Comparison of ENCODE assay signal across 8 mouse cellular contexts in genomic region chr3:62506488-62507205, GRCm38 (mm10). TPM values are rescaled to one million over a fixed set of nuclear protein-coding genes. Genes with fewer than 3 reads are reported as not detected.
DNase-seq lines count a peak whose midpoint lies in the region; ATAC-seq and TF ChIP-seq lines count a peak whose summit lies in the region.

Gene Dhx36 (minus strand): TSS chr3:62507004.

- peak within 1 kb of the TSS; percentile 93 for H3K9ac ChIP-seq in hindbrain, postnatal 0 days (replicated peaks; ENCODE audit: low read length)

- peak within 1 kb of the TSS; percentile 84 for H3K27ac ChIP-seq in gastrocnemius, adult 2 months
- H3K27ac ChIP-seq in hindbrain, postnatal 0 days: peak within 1 kb of the TSS; percentile 97
- H3K27ac ChIP-seq in left cerebral cortex, adult 2 months: peak within 1 kb of the TSS; percentile 76

- peaks cover 6% of the 10 kb centered on the region for H3K4me1 ChIP-seq in hindbrain, postnatal 0 days (ENCODE audit: insufficient read depth, low read length)

- H3K9me3 ChIP-seq in hindbrain, postnatal 0 days (ENCODE audit: low read length): no peaks in the 10 kb centered on the region

- peak within 1 kb of the TSS; percentile 79 for H3K4me3 ChIP-seq in gastrocnemius, adult 2 months
- peak within 1 kb of the TSS; percentile 88 for H3K4me3 ChIP-seq in hindbrain, postnatal 0 days (ENCODE audit: low read length)
- H3K4me3 ChIP-seq in left cerebral cortex, adult 2 months: peak within 1 kb of the TSS; percentile 94

- no peaks in the 10 kb centered on the region for H3K27me3 ChIP-seq in hindbrain, postnatal 0 days (ENCODE audit: insufficient read depth, low read length)

- peak; percentile 100 for ATAC-seq in common myeloid progenitor, adult 5-6 weeks (replicated peaks; ENCODE audit: low read depth, poor library complexity, severe bottlenecking)
- peak; percentile 99 for ATAC-seq in hindbrain, postnatal 0 days
- ATAC-seq in megakaryocyte, adult 5-6 weeks (ENCODE audit: poor library complexity, severe bottlenecking): peak; percentile 100

- no peak for TF ChIP-seq CTCF in gastrocnemius, adult 2 months (IDR thresholded peaks at IDR 0.05)
- peak; percentile 32 for TF ChIP-seq CTCF in hindbrain, postnatal 0 days (IDR thresholded peaks at IDR 0.05; ENCODE audit: low read depth)
- TF ChIP-seq CTCF in left cerebral cortex, adult 2 months (IDR thresholded peaks at IDR 0.05): peak; percentile 7

- DNase-seq in ZHBTc4 (ENCODE audit: low read depth, low spot score): peak; percentile 97
- peak; percentile 98 for DNase-seq in gastrocnemius, adult 2 months
- peak; percentile 100 for DNase-seq in hindbrain, postnatal 0 days (ENCODE audit: low spot score)
- DNase-seq in left cerebral cortex, adult 2 months (ENCODE audit: extremely low spot score in 1 of 2, low spot score in 2 of 2): peak; percentile 98 to 99
- peak; percentile 99 for DNase-seq in right cerebral cortex, adult 2 months (ENCODE audit: low spot score in 2 of 2)
- peak; percentile 96 for DNase-seq in urinary bladder, postnatal 14 days (ENCODE audit: low spot score)

- intact Hi-C loops in gastrocnemius, adult 2 months (cut with DNase I): no loop called here
- intact Hi-C loops in left cerebral cortex, adult 2 months (cut with DNase I): no loop called here

- peak within 1 kb of the TSS; percentile 74 for H3K4me2 ChIP-seq in hindbrain, postnatal 0 days (ENCODE audit: low read depth, low read length)

- WGBS in hindbrain, postnatal 0 days: under 1% methylated on average over 66 of the region's 66 CpGs

- no peaks in the 10 kb centered on the region for H3K36me3 ChIP-seq in hindbrain, postnatal 0 days (ENCODE audit: insufficient read depth, low read length)

RNA-seq across cellular contexts. Expression of gene Dhx36, which starts in this region (rescaled TPM):
- total RNA-seq in common myeloid progenitor, adult 5-6 weeks (2017): 48.2 and 54.8 TPM in 2 replicates
- total RNA-seq in gastrocnemius, adult 2 months (2021): 10 to 100 TPM; 15.8 to 17.2 TPM
- 47.4 and 47.9 TPM in 2 replicates for total RNA-seq in hindbrain, postnatal 0 days (2014; rRNA removed)
- 29.5 and 32.5 TPM in 2 replicates for polyA plus RNA-seq in hindbrain, postnatal 0 days (2015; fragmentation: Nextera tagmentation; extraction: Ambion mirVana)
- 10 to 100 TPM; 53.7 to 55.3 TPM for total RNA-seq in left cerebral cortex, adult 2 months (2021)
- 30.9 and 31.9 TPM in 2 replicates for total RNA-seq in megakaryocyte, adult 5-6 weeks (2015)
- total RNA-seq in megakaryocyte, adult 5-6 weeks (2017): 33.0 and 37.4 TPM in 2 replicates

Comparison
In these comparisons a context has a peak if more than half of its experiments do, and no peak if none do; other contexts are left out.
1. Peak in every context shown above with its lines: DNase-seq, ATAC-seq, H3K4me3 ChIP-seq and H3K27ac ChIP-seq.